Mouse (Mus musculus): ENCODE data around the gene Nek10. TPM values are rescaled to one million over a fixed set of nuclear protein-coding genes. Genes with fewer than 3 reads are reported as not detected.
"Not testable (repeated sequence)": the region's sequence is repeated elsewhere in the genome, so short reads cannot be mapped to it uniquely, and the experiment has no call there.

Gene Nek10
- polyA plus RNA-seq, 2 experiments from 2014 or later = 0.26 TPM; not detected in 1

GRCm38 (mm10) chr14:14987403-14987802 lies 184.2 kb downstream of the Nek10 start:
- ATAC-seq = no peak

- ATAC-seq = no peak
These were observed 188.4 kb downstream of the Nek10 start for GRCm38 (mm10) chr14:14991642-14992041.

- no peak for ATAC-seq
These were observed 208.2 kb downstream of the Nek10 start for GRCm38 (mm10) chr14:15011408-15011807.

GRCm38 (mm10) chr14:15014799-15015198 lies 211.6 kb downstream of the Nek10 start:
- no peak for ATAC-seq

- ATAC-seq = not testable (repeated sequence)
These were observed 227.4 kb downstream of the Nek10 start for GRCm38 (mm10) chr14:15030626-15031025.

GRCm38 (mm10) chr14:15034638-15035037 lies 231.4 kb downstream of the Nek10 start:
- not testable (repeated sequence) for ATAC-seq

GRCm38 (mm10) chr14:15048186-15048585 lies 245.0 kb downstream of the Nek10 start:
- ATAC-seq = no peak

GRCm38 (mm10) chr14:15061496-15061895 lies 258.3 kb downstream of the Nek10 start:
- ATAC-seq = no peak

Other genes with a start within 250 kb of the Nek10 start
- 10 to 100 TPM; 31.5 to 38.2 TPM for gene Slc4a7, start 101.1 kb upstream of the Nek10 start, polyA plus RNA-seq (2017; shearing (Covaris generic))

Measured in activated CD4-positive, CD25-positive, alpha-beta regulatory T cell, adult 4 months (primary cell).